Mouse (Mus musculus) cerebellum, adult 8-10 months (tissue): Measurements from ENCODE around the gene Gm20388.
A peak's percentile ranks its signal among the peaks of the same experiment; 100 is the strongest.

Experiments used
- DNase-seq: peaks from one replicate; pipeline ENCODE4 v3.0.0; 2022

Gm20388 gene

DNA sequence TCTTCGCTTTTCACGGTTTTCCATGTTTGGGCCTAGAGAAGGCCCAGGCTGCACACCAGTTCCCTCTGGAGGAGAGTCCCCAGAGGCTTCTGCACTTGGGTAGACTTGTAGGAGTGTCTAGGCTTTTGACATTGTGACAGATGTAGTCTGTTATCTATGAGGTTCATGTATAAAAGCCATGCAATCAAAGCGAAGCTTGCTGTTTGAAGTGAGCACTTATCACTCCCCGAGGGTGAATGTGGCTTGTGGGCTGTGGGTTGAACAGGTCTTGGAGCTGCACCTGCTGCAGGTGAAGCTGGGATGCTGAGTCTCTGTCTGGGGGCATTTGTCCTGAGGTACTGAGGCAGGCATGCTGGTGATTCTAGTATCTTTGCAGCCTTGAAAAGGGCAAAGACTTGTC, 2057.9 kb downstream of the Gm20388 start:
- DNase-seq: no peak

DNA sequence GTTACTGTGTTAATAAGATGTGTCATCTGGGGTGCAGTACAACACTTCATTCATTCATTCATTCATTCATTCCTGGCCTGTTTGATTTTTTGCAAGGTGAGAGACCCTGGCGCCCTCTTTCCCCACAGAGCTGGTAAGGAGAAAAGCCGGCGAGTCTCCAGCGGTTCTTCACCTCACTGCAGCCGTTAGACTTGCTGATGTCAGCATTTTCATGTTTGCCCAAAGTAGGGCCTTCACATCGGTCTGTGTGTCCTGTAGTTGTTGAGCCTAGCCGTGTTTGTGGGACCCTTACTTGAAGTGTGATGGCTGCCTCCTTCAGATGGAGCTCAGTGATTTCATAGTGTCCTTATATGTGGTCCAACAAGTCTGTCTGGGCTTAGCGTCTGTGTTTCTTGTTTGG, 2059.6 kb downstream of the Gm20388 start:
- DNase-seq: no peak

DNA sequence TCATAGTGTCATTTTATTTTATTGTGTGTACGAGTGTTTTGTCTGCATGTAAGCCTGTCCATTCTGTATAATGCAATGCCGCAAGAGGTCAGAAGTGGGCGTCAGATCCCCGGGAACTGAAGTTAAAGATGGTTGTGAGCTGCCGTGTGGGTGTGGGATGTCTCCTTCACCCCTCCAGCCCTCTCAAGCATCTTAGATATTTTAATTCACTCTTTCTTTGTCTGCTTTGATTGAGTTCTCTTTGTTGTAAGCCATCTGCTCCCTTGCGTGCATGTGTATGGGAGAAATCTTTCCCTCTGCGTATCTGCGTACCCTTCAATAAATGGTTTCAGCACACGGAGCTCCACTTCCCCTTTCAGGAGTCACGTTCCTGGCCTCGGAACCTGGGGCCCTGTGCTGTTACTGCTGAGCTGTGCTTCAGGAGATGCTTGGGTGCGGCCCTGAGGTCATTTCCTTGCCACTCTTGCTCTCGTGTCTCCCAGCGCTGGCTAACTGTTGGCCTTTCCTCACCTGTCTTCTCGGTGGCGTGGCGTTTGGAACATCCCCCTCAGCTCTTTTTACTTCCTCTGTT, 2060.9 kb downstream of the Gm20388 start:
- no peak for DNase-seq

DNA sequence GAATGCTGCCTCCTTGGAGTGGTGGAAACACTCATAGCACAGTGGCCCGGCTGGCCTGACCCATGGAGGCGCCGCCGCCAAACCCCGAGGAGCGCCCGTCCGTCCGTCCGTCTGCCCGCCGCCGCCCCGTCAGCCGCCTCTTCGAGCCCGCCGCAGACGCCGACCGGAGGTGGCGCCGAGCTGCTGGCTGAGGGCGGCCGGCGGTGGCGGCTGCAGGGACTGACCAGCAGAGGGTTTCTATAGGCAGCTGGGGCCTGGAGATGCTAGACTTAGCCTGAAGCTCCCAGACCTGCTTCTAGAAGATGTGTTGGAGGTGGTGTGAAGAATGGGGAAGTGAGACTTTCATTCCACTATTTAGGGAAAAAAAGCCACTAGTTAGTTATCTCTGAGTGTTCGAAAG, 2063.3 kb downstream of the Gm20388 start:
- DNase-seq: no peak

DNA sequence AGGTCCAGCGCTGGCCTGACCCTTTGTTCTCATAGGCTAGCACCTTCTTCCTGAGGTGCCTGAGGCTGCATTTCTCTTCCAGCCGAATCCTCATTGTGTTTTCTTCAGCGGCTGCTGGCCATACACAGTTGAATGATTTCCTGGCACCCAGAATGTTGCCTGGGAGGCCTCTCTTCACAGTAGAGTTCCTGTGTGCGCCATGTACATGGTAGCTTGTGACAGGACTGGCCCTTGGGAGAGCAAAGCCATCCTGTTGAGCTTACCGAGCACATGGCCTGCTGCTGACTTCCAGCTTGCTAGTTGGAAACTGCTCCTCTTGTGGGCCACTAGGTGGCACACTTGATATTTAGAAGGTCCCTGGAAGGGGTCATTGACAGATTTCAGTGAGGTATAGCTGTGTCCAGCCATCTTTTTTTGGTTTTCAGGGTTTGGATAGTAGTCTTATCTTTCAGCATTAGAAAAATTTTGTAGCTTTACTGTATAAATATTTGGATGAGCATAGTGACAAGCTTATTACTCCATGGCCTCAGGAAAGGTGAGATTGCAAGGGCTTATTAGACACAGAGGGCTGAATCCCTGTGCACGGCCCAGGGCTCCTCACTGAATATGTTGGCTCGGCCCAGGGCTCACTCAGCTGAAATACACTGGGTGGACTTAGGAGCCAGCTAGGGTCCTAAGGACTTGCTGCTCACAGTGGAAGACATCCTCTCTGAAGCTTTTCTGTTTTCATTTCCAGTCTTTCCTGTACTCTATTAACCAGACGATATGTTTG, 2067.4 kb downstream of the Gm20388 start:
- DNase-seq: peak; percentile 60

DNA sequence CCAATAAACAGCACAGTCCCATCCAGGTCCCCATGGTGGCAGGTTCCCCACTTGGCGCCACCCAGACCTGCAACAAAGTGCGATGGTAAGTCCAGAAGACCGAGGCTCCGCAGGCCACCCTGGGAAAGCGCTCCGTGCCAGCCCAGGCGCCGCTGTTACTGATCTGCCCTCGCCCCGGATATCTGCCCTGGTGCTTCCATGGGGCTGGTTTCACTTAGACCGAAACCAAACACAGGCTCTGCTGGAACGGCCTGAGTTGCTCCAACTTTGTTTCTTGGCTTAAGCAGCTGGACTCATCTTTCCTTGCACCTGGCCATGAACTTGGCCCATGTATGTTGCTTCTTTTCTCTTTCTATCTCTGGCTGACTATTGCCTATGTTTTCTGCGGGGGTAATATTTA, 2068.0 kb downstream of the Gm20388 start:
- no peak for DNase-seq

DNA sequence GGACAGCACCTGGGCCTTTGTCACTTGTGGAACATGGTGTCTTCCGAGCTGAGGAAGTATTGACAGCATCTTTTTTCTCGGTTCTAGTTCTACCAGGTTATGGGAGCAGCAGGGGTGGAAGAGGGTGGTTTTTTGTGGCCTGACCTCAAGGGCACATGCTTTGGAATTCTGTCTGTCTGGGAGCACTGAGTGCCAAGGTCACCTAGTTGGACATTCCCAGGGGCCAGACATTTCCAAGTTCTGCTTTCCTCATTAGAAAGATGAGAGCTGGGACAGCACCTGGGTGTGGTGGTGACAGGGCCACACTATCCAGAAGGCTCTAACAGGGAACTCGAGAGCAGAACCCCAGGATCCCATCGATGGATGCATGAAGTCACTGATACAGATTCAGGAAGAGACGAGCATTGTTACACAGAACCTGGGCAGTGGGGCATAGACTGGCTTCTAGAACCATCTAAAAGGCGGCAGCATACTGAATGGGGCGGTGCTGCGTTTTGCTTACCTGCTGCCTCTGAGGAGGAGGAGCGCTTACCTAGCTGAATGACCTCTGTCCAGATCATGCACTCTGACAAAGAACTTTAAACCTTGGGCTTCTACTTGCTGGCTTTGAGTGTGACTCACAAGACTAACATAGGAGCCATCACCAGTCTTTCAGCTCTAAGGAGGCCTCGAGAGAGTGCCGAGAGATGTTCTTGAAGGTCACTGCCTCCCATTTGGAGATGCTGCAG, 2070.3 kb downstream of the Gm20388 start:
- no peak for DNase-seq

DNA sequence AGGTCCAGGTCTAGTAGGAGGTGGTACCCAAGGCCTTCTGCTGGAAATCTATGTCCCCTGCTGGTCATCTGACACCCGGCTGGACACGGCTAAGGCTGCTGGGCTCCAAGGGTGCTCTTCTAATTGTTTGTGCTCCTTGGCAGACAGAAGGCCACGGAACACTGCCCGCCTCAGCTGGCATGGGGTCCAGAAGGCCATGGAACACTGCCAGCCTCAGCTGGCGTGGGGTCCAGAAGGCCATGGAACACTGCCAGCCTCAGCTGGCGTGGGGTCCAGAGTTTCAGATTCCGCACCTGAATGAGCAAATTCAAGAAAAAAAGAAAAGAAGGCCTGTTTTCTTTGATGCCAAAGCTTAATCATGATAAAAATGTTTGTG, 2070.9 kb downstream of the Gm20388 start:
- peak; percentile 29 for DNase-seq

DNA sequence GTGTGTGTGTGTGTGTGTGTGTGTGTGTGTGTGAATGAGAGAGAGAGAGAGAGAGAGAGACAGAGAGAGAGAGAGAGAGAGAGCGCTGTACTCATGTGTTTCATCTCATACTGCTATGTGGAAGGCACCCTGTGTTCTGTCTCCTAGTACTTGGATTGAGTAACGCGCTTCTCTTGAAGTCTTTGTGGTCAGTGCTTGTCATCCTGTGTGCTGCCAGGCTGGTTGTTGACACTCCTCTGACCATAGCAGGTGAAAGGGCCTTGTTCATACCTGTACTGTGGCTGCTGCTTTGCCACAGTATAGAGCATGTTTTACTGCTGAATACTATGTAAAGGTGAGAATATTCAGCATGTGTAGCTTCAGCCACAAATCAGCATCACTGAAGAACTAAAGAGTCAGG, 2075.0 kb downstream of the Gm20388 start:
- no peak for DNase-seq

DNA sequence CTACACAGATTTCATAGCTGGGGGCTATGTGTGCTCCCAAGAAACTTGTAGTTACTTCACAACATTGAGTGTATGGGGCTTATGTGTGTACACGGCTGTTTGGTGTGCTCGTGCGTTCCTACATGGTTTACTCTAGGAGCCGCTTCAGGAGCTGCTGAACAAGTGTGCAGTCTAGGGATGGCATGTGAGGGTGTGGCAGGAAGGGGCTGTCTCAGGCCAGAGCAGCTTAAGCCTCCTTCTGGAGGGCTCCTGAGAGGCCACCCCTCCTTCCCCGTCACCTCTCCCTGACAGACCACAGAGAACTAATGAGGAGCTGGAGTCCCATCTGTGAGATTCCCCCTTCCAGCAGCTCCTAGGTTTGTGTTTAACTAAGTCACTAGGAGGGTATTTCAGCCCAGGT, 2077.3 kb downstream of the Gm20388 start:
- no peak for DNase-seq

DNA sequence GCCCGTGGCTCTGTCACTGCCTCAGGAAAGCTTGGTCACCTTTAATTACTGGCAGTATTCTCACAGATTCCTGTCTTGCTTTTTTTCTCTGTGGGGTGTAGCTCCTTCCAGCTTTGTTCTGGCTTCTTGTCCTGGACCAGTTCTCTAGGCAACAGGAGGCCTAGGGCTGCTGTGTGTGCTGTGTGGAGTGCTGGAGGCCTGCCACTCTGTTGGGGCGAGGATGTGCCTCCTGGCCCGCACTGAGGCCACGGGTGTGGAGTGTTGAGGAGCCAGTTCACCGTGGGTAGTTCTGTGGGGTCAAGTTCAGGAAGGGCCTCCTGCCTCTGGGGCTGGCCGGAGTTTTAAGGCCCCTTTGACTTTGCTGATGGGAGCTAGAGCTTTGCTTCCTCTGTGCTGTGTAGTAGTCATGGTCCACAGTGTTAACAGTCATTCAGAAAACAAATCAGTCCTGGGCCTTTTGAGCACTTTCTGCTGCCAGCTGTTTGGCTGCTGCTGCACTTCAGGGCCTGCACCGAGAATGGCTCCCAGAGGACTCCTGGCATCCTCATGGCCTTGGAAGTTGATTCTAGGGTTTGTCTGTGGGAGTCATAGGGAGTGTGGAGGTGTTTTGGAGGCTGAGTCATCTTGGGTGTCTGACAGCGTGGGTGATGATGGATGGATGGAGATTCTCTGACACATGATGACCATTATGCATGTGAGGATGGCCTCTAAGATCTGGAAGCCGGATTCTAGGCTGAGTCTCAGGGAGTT, 2080.0 kb downstream of the Gm20388 start:
- no peak for DNase-seq

DNA sequence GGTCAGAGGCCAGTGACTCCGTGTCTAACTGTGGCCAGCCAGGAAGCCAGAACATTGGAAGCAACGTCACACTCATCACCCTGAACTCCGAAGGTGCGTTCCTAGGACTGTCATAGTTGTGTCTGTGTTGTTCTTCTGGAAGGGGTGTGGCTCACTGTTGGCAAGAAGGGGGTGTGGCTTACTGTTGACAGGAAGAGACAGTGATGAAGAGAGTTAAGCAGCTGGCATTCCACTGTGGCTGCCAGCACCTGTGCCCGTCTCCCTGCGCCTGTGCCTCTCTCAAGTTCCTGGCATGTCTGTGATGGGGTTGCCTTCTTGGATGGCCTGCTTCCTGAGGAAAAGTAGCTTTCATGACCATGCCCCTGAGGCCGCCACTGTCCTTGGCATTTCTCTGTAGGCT, 2081.0 kb downstream of the Gm20388 start:
- no peak for DNase-seq

DNA sequence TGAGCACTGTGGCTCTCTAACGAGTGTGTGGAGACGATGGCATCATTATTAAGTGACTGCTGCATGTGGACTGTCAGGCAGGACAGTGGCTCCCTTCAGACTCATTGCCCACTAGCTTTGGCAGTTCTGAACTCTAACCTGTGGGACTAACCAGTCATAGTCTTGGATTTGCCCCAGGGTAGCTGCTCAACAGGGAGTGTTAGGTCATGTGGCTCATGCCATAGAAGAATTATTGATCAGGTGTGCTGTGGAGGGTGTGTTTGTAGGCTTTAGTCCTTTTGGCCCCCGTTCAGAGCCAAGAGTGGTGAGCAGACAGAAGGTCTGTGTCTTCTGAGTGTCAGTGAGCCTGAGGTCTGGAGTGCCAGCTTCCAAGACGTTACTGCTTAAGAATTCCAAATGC, 2082.3 kb downstream of the Gm20388 start:
- DNase-seq: no peak

DNA sequence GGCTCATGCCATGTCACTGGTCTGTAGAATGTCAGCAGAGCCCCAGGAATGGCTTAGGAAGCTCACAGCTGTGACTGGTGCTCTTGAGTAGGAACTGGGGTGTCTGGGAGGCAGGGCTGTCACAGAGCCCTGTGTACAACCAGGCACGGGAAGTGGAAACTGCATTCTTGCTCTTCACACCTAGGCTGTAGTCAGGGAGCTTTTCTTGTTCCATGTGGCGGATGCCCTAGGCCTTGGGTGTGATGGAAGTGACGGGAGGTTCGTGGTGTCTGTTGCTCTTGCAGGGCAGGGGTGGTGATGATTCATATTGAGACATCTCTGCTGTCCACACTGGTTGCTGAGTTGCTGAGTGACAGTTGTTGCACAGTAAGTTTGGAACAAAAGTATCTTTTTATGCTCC, 2084.5 kb downstream of the Gm20388 start:
- DNase-seq: no peak

DNA sequence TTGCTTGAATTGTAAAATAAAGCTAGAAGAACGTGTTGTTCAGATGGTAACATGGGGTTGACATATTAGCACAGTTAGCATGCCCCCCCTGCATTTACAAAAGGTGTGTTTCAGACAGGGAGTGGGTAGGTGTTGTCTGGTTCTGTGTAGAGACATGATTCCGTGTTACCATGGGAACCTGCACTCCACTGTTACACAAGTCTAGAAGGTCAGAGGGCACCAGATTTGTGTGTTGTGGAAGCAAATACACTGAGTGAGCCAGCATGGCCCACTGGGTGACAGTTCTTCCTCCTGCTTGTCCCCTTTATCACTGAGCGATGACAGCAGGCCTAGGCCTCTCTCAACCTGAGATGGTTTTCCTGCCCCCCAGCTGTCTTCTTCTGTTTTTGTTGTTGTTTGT, 2085.3 kb downstream of the Gm20388 start:
- no peak for DNase-seq

DNA sequence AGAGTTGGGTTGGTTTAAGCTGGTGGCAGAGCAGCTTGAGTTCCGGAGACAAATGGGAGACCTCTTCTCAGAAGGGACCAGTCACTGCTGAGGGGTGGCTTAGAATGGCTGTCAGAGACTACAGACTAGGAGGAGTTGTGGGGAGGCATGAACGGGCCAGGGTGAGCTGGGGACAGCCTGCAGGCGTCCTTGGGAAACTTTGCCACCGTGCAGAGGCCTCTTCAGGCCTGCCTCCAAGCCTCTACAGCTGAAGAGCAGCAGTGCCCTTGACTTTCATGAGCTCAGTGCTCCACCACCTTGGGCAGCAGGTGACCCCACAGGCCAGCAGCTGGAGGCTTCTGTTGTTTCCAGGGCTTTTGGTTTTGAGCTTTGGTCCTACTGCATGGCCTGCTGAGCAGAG, 2088.0 kb downstream of the Gm20388 start:
- no peak for DNase-seq

DNA sequence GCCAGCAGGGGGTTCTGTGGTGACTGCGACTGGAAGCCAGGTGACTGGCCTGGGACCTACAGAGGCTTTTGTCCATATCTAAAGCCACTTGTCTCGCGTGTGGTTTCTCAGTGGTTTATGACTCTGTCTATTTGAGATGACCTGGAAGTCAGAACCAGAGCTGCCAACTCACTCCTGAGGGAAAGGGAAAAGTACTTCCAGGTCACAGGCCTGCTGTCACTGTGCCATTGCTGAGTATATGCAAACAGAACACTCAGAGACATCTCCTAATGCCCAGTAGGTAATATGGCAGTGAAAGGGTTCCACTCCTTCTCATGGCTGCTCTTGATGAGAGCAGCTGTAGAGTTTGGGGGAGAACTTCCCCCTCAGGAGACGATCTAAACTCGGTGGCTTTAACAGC, 2088.6 kb downstream of the Gm20388 start:
- no peak for DNase-seq

DNA sequence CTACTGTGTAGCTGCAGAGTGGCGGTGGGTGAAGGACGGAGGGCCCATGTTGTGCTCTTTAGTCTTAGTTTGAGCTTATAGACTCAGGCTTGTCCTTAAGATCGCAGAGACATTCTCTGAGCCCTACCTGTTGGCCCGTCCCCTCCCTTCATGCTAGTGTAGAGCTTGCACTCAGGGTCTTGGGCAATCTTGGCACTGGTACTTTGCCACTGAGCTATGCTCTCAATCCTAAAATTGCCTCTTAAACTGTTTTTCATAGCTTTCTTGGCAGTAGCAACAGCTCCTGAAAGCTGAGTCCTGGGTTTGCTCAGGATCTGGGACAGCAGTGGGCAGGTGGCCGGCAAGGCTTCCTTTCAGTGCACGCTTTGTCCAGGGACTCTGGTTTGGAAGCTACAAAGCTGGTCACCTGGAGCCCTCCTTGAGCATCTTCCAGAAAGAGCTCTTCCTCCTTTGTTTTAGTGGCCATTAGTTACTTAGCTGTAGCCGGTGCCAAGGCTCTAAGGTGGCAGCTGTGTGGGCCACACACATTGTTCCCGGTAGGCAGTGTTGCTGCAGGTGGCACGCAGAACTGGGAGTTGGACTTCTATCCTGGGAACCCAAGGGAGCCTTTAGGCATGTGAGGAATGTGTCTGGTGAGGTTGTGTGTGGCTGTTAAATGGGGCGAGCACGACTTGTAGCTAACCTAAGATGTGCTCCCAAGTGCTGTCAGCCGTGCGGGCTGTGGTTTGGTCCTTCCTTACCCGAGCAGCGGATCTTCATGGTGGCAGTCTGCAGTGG, 2090.9 kb downstream of the Gm20388 start:
- DNase-seq: no peak

DNA sequence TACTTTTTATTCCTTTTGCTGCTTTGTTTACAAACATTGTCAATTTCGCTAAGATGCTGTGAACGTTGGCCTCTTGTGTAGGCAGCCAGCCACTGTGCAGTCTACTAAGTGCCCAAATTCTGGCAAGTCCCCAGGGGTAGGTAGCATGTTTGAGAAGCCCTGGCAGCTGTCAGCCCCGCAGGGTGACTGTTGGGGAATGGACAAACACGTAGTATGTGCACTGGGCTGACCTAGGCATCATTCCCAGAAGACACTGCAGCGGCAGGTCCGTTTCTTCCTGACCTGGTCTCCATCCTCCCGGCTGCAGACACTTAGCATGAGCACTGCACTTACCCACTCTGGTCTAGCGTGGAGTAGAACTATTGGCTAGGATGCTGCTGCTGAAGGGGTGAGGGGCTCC, 2093.0 kb downstream of the Gm20388 start:
- peak; percentile 55 for DNase-seq

DNA sequence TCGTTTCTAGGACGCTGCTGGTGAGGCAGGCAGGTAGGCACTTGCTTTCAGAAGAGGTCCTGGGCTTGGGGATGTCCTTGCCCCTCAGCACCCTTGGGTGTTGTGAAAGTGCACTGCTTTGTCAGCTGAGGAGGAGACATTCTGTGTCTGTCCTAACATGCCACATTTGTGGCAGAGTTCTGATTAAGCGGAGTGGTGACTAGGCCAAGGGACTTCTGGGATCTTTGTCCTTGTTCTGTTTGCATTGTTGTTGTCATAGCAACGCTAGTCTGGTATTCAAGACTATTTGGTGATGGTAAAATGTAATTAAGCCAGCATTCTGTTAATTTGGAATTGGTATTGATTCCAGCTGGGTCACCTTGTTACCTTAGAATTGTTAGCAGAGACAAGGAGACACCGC, 2093.5 kb downstream of the Gm20388 start:
- DNase-seq: no peak

DNA sequence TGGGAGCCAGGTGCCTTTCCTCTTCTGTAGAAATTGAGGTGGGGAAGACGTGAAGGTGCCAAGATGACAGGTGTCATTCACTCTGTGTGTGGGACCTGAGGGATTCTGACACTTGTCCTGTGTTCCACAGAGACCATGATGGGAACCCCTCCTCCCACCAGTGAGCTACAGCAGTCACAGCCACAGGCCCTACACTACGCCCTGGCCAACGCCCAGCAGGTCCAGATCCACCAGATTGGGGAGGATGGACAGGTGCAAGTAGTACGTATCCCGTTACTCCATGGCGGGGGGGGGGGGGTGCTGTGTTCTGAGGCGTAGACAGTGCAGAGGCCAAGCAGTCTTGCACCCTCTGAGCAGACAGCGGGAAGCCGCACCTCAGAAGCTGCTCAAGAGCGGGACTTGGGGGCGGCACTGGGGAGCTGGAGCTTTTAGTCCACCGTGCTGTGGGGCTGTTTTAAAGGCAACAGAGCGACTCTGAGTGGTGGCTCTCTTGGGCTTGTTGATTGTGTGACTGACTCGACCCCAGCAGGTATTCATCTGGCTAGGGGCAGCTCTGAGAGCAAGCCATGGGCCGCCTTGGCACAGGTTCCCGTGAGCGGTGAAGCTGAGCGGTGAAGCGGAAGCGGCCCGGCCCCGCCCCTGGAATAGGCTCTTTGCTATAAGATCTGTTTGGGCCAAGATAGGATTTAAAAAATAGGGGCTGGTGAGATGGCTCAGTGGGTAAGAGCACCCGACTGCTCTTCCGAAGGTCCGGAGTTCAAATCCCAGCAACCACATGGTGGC, 2095.0 kb downstream of the Gm20388 start:
- no peak for DNase-seq
